Mouse (Mus musculus) olfactory bulb, adult 2 months (tissue): ENCODE results near the gene Mcee. TPM values are rescaled to one million over a fixed set of nuclear protein-coding genes. Genes with fewer than 3 reads are reported as not detected.
A peak's percentile ranks its signal among the peaks of the same experiment; 100 is the strongest.

Source experiments
- H3K27ac ChIP-seq: fragments of 200-500 bp; 2 replicates; pipeline ENCODE4 v1.5.1; 2012; ENCODE audit warnings: low read depth, low read length; ENCODE audit not compliant: insufficient read depth
- H3K4me1 ChIP-seq: fragments of 200-500 bp; 2 replicates; pipeline ENCODE4 v1.6.1; 2012; ENCODE audit warnings: low read length; ENCODE audit not compliant: control insufficient read depth, insufficient read depth
- H3K4me3 ChIP-seq: fragments of 200-500 bp; 2 replicates; pipeline ENCODE4 v1.5.1; 2012; ENCODE audit warnings: mild to moderate bottlenecking, low read depth, low read length, moderate library complexity; ENCODE audit not compliant: insufficient read depth
- CTCF ChIP-seq: fragments of 200-500 bp; IDR thresholded peaks from 2 replicates; pipeline ENCODE4 v1.5.1; 2012; ENCODE audit warnings: low read depth, mild to moderate bottlenecking, low read length, moderate library complexity; ENCODE audit not compliant: insufficient read depth
- POLR2A ChIP-seq: fragments of 200-500 bp; IDR thresholded peaks from 2 replicates; pipeline ENCODE4 v1.6.1; 2012; ENCODE audit warnings: mild to moderate bottlenecking, low read depth, low read length, moderate library complexity; ENCODE audit not compliant: insufficient read depth
- WGBS: fragments of 180-500 bp; shearing (Covaris S2); methylation state at CpG from one replicate; pipeline ENCODE4 v1.1.7; 2018; 5-methylcytosine and 5-hydroxymethylcytosine counted together
- polyA plus RNA-seq: library from polyadenylated mRNA; stranded (reverse); fragments of >200 nt; gene quantifications from 2 replicates; pipeline ENCODE4 v1.2.4, GENCODE M21; 2012; ENCODE audit warnings: low replicate concordance; ENCODE audit not compliant: missing spikeins, insufficient read depth, insufficient read length

Mcee gene
- not detected in 2 replicates for polyA plus RNA-seq

GRCm38 (mm10) chr7:64392122-64392818 is at the start of gene Mcee, which contains the start of gene Mphosph10:
Gene Mcee (plus strand): TSS chr7:64392607.
Gene Mphosph10 (minus strand): TSS chr7:64392268.
- WGBS, result under 1% methylated on average over 54 of the region's 54 CpGs
- TF ChIP-seq CTCF (no peak), POLR2A (peak; percentile 86)

GRCm38 (mm10) chr7:64347813-64348212 is 44.6 kb upstream of the Mcee start:
- no peak overlapping the region for H3K27ac ChIP-seq
- TF ChIP-seq CTCF, result no peak
- no peak for TF ChIP-seq POLR2A
- H3K4me1 ChIP-seq, result peaks cover 30% of the 10 kb centered on the region
- WGBS, result 97% methylated on average over 1 of the region's 1 CpGs
- no peak overlapping the region for H3K4me3 ChIP-seq

More at GRCm38 (mm10) chr7:64392122-64392818, at the start of gene Mcee, which contains the start of gene Mphosph10:
- H3K4me1 ChIP-seq, result peaks cover 3% of the 10 kb centered on the region
- peak within 1 kb of the TSS; percentile 27; the same call in 1 of the 2 replicates for H3K27ac ChIP-seq
- H3K4me3 ChIP-seq, result peak within 1 kb of the TSS; percentile 90

- WGBS, result 57% methylated on average over 15 of the region's 15 CpGs
- no peak overlapping the region for H3K4me3 ChIP-seq
- TF ChIP-seq CTCF (no peak), POLR2A (no peak)
- peaks cover 30% of the 10 kb centered on the region for H3K4me1 ChIP-seq
- H3K27ac ChIP-seq, result peak overlapping the region; percentile 29; the same call in 1 of the 2 replicates
These were observed 43.1 kb upstream of the Mcee start for GRCm38 (mm10) chr7:64349147-64349861.

GRCm38 (mm10) chr7:64351087-64351486 is 41.3 kb upstream of the Mcee start:
- peaks cover 30% of the 10 kb centered on the region for H3K4me1 ChIP-seq
- H3K27ac ChIP-seq, result peak overlapping the region; percentile 80
- no peak for TF ChIP-seq CTCF
- no peak for TF ChIP-seq POLR2A
- 33% methylated on average over 4 of the region's 4 CpGs for WGBS
- H3K4me3 ChIP-seq, result no peak overlapping the region

- Histone ChIP-seq H3K4me1 (peaks cover 28% of the 10 kb centered on the region), H3K27ac (no peak overlapping the region), H3K4me3 (no peak overlapping the region)
- WGBS, result 66% methylated on average over 14 of the region's 14 CpGs
- TF ChIP-seq POLR2A, result no peak
- TF ChIP-seq CTCF, result no peak
These were observed 38.2 kb upstream of the Mcee start for GRCm38 (mm10) chr7:64354206-64354605.

- 85% methylated on average over 5 of the region's 5 CpGs for WGBS
- H3K4me1 ChIP-seq, result peaks cover 11% of the 10 kb centered on the region
- H3K27ac ChIP-seq, result no peak overlapping the region
- no peak for TF ChIP-seq CTCF
- no peak for TF ChIP-seq POLR2A
- no peak overlapping the region for H3K4me3 ChIP-seq
These were observed 35.7 kb upstream of the Mcee start for GRCm38 (mm10) chr7:64356661-64357060.

GRCm38 (mm10) chr7:64357405-64357804 is 35.0 kb upstream of the Mcee start:
- 0 out of 2 replicates have a peak overlapping the region, but pooled peaks have one; percentile 23 for H3K27ac ChIP-seq
- peaks cover 6% of the 10 kb centered on the region for H3K4me1 ChIP-seq
- WGBS, result 44% methylated on average over 9 of the region's 9 CpGs
- no peak for TF ChIP-seq CTCF
- TF ChIP-seq POLR2A, result no peak
- no peak overlapping the region for H3K4me3 ChIP-seq

GRCm38 (mm10) chr7:64358666-64359065 is 33.7 kb upstream of the Mcee start:
- peaks cover 6% of the 10 kb centered on the region for H3K4me1 ChIP-seq
- H3K27ac ChIP-seq, result no peak overlapping the region
- TF ChIP-seq CTCF (no peak), POLR2A (no peak)
- WGBS, result 76% methylated on average over 6 of the region's 6 CpGs
- no peak overlapping the region for H3K4me3 ChIP-seq

- Histone ChIP-seq H3K4me1 (peaks cover 6% of the 10 kb centered on the region), H3K4me3 (no peak overlapping the region), H3K27ac (peak overlapping the region; percentile 84)
- no peak for TF ChIP-seq CTCF
- 76% methylated on average over 20 of the region's 20 CpGs for WGBS
These were observed 32.3 kb upstream of the Mcee start for GRCm38 (mm10) chr7:64359943-64360585.
